Mouse (Mus musculus) forebrain, embryonic 13.5 days (tissue): Measurements from ENCODE around the gene E330017A01Rik. TPM values are rescaled to one million over a fixed set of nuclear protein-coding genes. Genes with fewer than 3 reads are reported as not detected.

Experiments used
- ATAC-seq: fragments of 200-750 bp; cut with Nextera tagmentation; 2 replicates; pipeline ENCODE4 v1.8.0; 2017
- H3K27ac ChIP-seq: fragments of 300-500 bp; sonication (generic); 2 replicates; pipeline ENCODE4 v1.5.1; 2015; ENCODE audit warnings: inconsistent platforms, mild to moderate bottlenecking, moderate library complexity
- H3K27me3 ChIP-seq: fragments of 300-500 bp; sonication (generic); 2 replicates; pipeline ENCODE4 v1.6.1; 2015; ENCODE audit warnings: mild to moderate bottlenecking, inconsistent platforms
- H3K36me3 ChIP-seq: fragments of 300-500 bp; sonication (generic); 2 replicates; pipeline ENCODE4 v1.6.1; 2015; ENCODE audit warnings: mild to moderate bottlenecking, inconsistent platforms; ENCODE audit not compliant: poor library complexity, severe bottlenecking
- H3K4me1 ChIP-seq: fragments of 300-500 bp; sonication (generic); 2 replicates; pipeline ENCODE4 v1.6.1; 2015; ENCODE audit warnings: inconsistent platforms
- H3K4me2 ChIP-seq: fragments of 300-500 bp; sonication (generic); 2 replicates; pipeline ENCODE4 v1.6.1; 2015; ENCODE audit warnings: inconsistent platforms, mild to moderate bottlenecking, moderate library complexity
- H3K4me3 ChIP-seq: fragments of 300-500 bp; sonication (generic); 2 replicates; pipeline ENCODE4 v1.5.1; 2015; ENCODE audit warnings: mild to moderate bottlenecking, inconsistent platforms
- H3K9ac ChIP-seq: fragments of 300-500 bp; sonication (generic); 2 replicates; pipeline ENCODE4 v1.6.1; 2015; ENCODE audit warnings: mild to moderate bottlenecking, inconsistent platforms
- H3K9me3 ChIP-seq: fragments of 300-500 bp; sonication (generic); replicated peaks from 2 replicates; pipeline ENCODE4 v1.6.1; 2016; ENCODE audit warnings: inconsistent platforms
- WGBS: fragments of 180-500 bp; shearing (Covaris S2); methylation state at CpG from one replicate; pipeline ENCODE4 v1.1.7; 2015; 5-methylcytosine and 5-hydroxymethylcytosine counted together
- polyA plus RNA-seq: library from polyadenylated mRNA; unstranded; fragments of >200 nt; fragmentation: Nextera tagmentation; extraction: Ambion mirVana; gene quantifications from 2 replicates; pipeline ENCODE4 v1.2.1, GENCODE M21; 2015

The E330017A01Rik gene
- polyA plus RNA-seq, 1 experiment from 2014 or later: not detected

GRCm38 (mm10) chr16:58658668-58659067, 20.1 kb upstream of the E330017A01Rik start:
- ATAC-seq: no peak
- no peak overlapping the region for H3K27ac ChIP-seq
- WGBS: 94% methylated on average over 6 of the region's 6 CpGs
- no peak overlapping the region for H3K9ac ChIP-seq
- H3K27me3 ChIP-seq: no peaks in the 10 kb centered on the region
- H3K4me1 ChIP-seq: no peaks in the 10 kb centered on the region
- H3K9me3 ChIP-seq: no peaks in the 10 kb centered on the region
- no peak overlapping the region for H3K4me3 ChIP-seq
- no peak overlapping the region for H3K4me2 ChIP-seq
- H3K36me3 ChIP-seq: no peaks in the 10 kb centered on the region

- Histone ChIP-seq H3K36me3 (no peaks in the 10 kb centered on the region), H3K9me3 (no peaks in the 10 kb centered on the region), H3K4me2 (no peak overlapping the region), H3K27me3 (no peaks in the 10 kb centered on the region), H3K27ac (no peak overlapping the region), H3K4me1 (no peaks in the 10 kb centered on the region), H3K9ac (no peak overlapping the region), H3K4me3 (no peak overlapping the region)
- 91% methylated on average over 4 of the region's 4 CpGs for WGBS
- no peak for ATAC-seq
These were observed 18.0 kb upstream of the E330017A01Rik start for GRCm38 (mm10) chr16:58656526-58656925.

GRCm38 (mm10) chr16:58655751-58656150, 17.2 kb upstream of the E330017A01Rik start:
- ATAC-seq: no peak
- Histone ChIP-seq H3K9ac (no peak overlapping the region), H3K4me3 (no peak overlapping the region), H3K9me3 (no peaks in the 10 kb centered on the region), H3K27me3 (no peaks in the 10 kb centered on the region), H3K4me2 (no peak overlapping the region), H3K27ac (no peak overlapping the region), H3K4me1 (no peaks in the 10 kb centered on the region), H3K36me3 (no peaks in the 10 kb centered on the region)

- Histone ChIP-seq H3K9ac (no peak overlapping the region), H3K27ac (no peak overlapping the region), H3K4me2 (no peak overlapping the region), H3K4me1 (no peaks in the 10 kb centered on the region), H3K4me3 (no peak overlapping the region), H3K27me3 (no peaks in the 10 kb centered on the region), H3K9me3 (no peaks in the 10 kb centered on the region), H3K36me3 (no peaks in the 10 kb centered on the region)
- WGBS: 95% methylated on average over 10 of the region's 10 CpGs
- ATAC-seq: no peak
These were observed 11.4 kb upstream of the E330017A01Rik start for GRCm38 (mm10) chr16:58649979-58650378.

- no peak for ATAC-seq
These were observed 523 bp downstream of the E330017A01Rik start for GRCm38 (mm10) chr16:58638016-58638415.

GRCm38 (mm10) chr16:58637448-58637847, 1.1 kb downstream of the E330017A01Rik start:
- ATAC-seq: no peak
- no peaks in the 10 kb centered on the region for H3K27me3 ChIP-seq
- H3K9ac ChIP-seq: no peak overlapping the region
- H3K4me3 ChIP-seq: no peak overlapping the region
- no peak overlapping the region for H3K4me2 ChIP-seq
- no peaks in the 10 kb centered on the region for H3K9me3 ChIP-seq
- no peak overlapping the region for H3K27ac ChIP-seq
- WGBS: 83% methylated on average over 4 of the region's 4 CpGs
- H3K36me3 ChIP-seq: no peaks in the 10 kb centered on the region
- no peaks in the 10 kb centered on the region for H3K4me1 ChIP-seq

More at GRCm38 (mm10) chr16:58638016-58638415, 523 bp downstream of the E330017A01Rik start:
- no peak overlapping the region for H3K9ac ChIP-seq
- H3K4me1 ChIP-seq: no peaks in the 10 kb centered on the region
- no peak overlapping the region for H3K27ac ChIP-seq
- H3K4me3 ChIP-seq: no peak overlapping the region
- 73% methylated on average over 7 of the region's 7 CpGs for WGBS
- H3K4me2 ChIP-seq: no peak overlapping the region
- H3K27me3 ChIP-seq: no peaks in the 10 kb centered on the region
- H3K9me3 ChIP-seq: no peaks in the 10 kb centered on the region
- no peaks in the 10 kb centered on the region for H3K36me3 ChIP-seq

- Histone ChIP-seq H3K9ac (no peak overlapping the region), H3K4me3 (no peak overlapping the region)
- 57% methylated on average over 2 of the region's 2 CpGs for WGBS
These were observed 2.7 kb downstream of the E330017A01Rik start for GRCm38 (mm10) chr16:58635866-58636265.

GRCm38 (mm10) chr16:58629736-58630135, 8.8 kb downstream of the E330017A01Rik start:
- Histone ChIP-seq H3K9me3 (no peaks in the 10 kb centered on the region), H3K4me1 (no peaks in the 10 kb centered on the region), H3K4me2 (no peak overlapping the region), H3K36me3 (no peaks in the 10 kb centered on the region), H3K27ac (no peak overlapping the region), H3K9ac (no peak overlapping the region), H3K4me3 (no peak overlapping the region), H3K27me3 (no peaks in the 10 kb centered on the region)
- 58% methylated on average over 2 of the region's 2 CpGs for WGBS
- no peak for ATAC-seq

More at GRCm38 (mm10) chr16:58635866-58636265, 2.7 kb downstream of the E330017A01Rik start:
- Histone ChIP-seq H3K27me3 (no peaks in the 10 kb centered on the region), H3K4me2 (no peak overlapping the region), H3K36me3 (no peaks in the 10 kb centered on the region), H3K9me3 (no peaks in the 10 kb centered on the region), H3K27ac (no peak overlapping the region), H3K4me1 (no peaks in the 10 kb centered on the region)
- no peak for ATAC-seq

GRCm38 (mm10) chr16:58628968-58629367, 9.6 kb downstream of the E330017A01Rik start:
- Histone ChIP-seq H3K4me1 (no peaks in the 10 kb centered on the region), H3K4me3 (no peak overlapping the region), H3K9ac (no peak overlapping the region), H3K4me2 (no peak overlapping the region), H3K27ac (no peak overlapping the region), H3K36me3 (no peaks in the 10 kb centered on the region), H3K27me3 (no peaks in the 10 kb centered on the region), H3K9me3 (no peaks in the 10 kb centered on the region)
- WGBS: 94% methylated on average over 5 of the region's 5 CpGs
- no peak for ATAC-seq

GRCm38 (mm10) chr16:58628336-58628680, 10.2 kb downstream of the E330017A01Rik start:
- H3K36me3 ChIP-seq: no peaks in the 10 kb centered on the region
- no peak for ATAC-seq
- WGBS: 100% methylated on average over 2 of the region's 2 CpGs

GRCm38 (mm10) chr16:58627597-58628335, 10.8 kb downstream of the E330017A01Rik start:
- ATAC-seq: no peak
- Histone ChIP-seq H3K9ac (no peak overlapping the region), H3K27ac (no peak overlapping the region), H3K36me3 (no peaks in the 10 kb centered on the region), H3K4me2 (no peak overlapping the region), H3K27me3 (no peaks in the 10 kb centered on the region), H3K9me3 (no peaks in the 10 kb centered on the region), H3K4me3 (no peak overlapping the region), H3K4me1 (no peaks in the 10 kb centered on the region)
- 86% methylated on average over 4 of the region's 4 CpGs for WGBS

More at GRCm38 (mm10) chr16:58628336-58628680, 10.2 kb downstream of the E330017A01Rik start:
- Histone ChIP-seq H3K27me3 (no peaks in the 10 kb centered on the region), H3K9me3 (no peaks in the 10 kb centered on the region), H3K9ac (no peak overlapping the region), H3K4me1 (no peaks in the 10 kb centered on the region), H3K4me2 (no peak overlapping the region), H3K4me3 (no peak overlapping the region), H3K27ac (no peak overlapping the region)

GRCm38 (mm10) chr16:58623944-58624343, 14.6 kb downstream of the E330017A01Rik start:
- Histone ChIP-seq H3K9ac (no peak overlapping the region), H3K4me2 (no peak overlapping the region), H3K4me3 (no peak overlapping the region), H3K27ac (no peak overlapping the region), H3K9me3 (no peaks in the 10 kb centered on the region), H3K36me3 (no peaks in the 10 kb centered on the region), H3K27me3 (no peaks in the 10 kb centered on the region), H3K4me1 (no peaks in the 10 kb centered on the region)
- peak; percentile 36; the same call in 1 of the 2 replicates for ATAC-seq
- WGBS: 85% methylated on average over 6 of the region's 6 CpGs

GRCm38 (mm10) chr16:58623114-58623513, 15.4 kb downstream of the E330017A01Rik start:
- no peak overlapping the region for H3K4me2 ChIP-seq
- H3K4me1 ChIP-seq: no peaks in the 10 kb centered on the region
- H3K27ac ChIP-seq: no peak overlapping the region
- no peak overlapping the region for H3K9ac ChIP-seq
- WGBS: 74% methylated on average over 4 of the region's 4 CpGs
- no peak overlapping the region for H3K4me3 ChIP-seq
- H3K36me3 ChIP-seq: no peaks in the 10 kb centered on the region
- no peaks in the 10 kb centered on the region for H3K9me3 ChIP-seq
- no peaks in the 10 kb centered on the region for H3K27me3 ChIP-seq
- ATAC-seq: no peak
